In genomic region chr5:143959551-143959950, GRCm38 (mm10) we compare ENCODE assay signal across 20 mouse cellular contexts. TPM values are rescaled to one million over a fixed set of nuclear protein-coding genes. Genes with fewer than 3 reads are reported as not detected.
DNase-seq lines count a peak whose midpoint lies in the region.
"Had no signal": no experiment of that assay in that cellular context is flagged by ENCODE, and none has a peak within 500 bp of the region (broad histone marks: within the 10 kb centered on the region; RNA-seq: fewer than 3 reads in every experiment).

No protein-coding gene starts in this region.

- no peaks in the 10 kb centered on the region for H3K27me3 ChIP-seq in heart, embryonic 10.5 days (ENCODE audit: insufficient read depth, poor library complexity, severe bottlenecking)
- H3K27me3 ChIP-seq: CH12.LX, Patski had no signal

- WGBS in heart, embryonic 10.5 days = 90% methylated on average over 11 of the region's 11 CpGs

- H3K27ac ChIP-seq in heart, embryonic 10.5 days = no peak overlapping the region

- peak; percentile 76 for DNase-seq in heart, adult 11 months
- DNase-seq in heart, adult 18-20 months = no peak
- DNase-seq in heart, embryonic 10.5 days (ENCODE audit: low spot score) = peak; percentile 64
- DNase-seq in heart, postnatal 4 days = no peak
- DNase-seq: adrenal gland, adult 2 months; adrenal gland, adult 8-10 months; adrenal gland, postnatal 10 days; adrenal gland, postnatal 14 days; adrenal gland, postnatal 25 days; adrenal gland, postnatal 36 days; B cell, adult 2 months; cerebellum, adult 11 months; cerebellum, adult 11-12 months; cerebellum, adult 18-20 months had no signal

- H3K36me3 ChIP-seq in heart, embryonic 10.5 days = peaks cover 11% of the 10 kb centered on the region; the same call in 1 of the 2 replicates
- H3K36me3 ChIP-seq: G1E had no signal

- no peaks in the 10 kb centered on the region for H3K4me1 ChIP-seq in heart, embryonic 10.5 days

- H3K9me3 ChIP-seq in heart, embryonic 10.5 days = no peaks in the 10 kb centered on the region

- H3K4me3 ChIP-seq in heart, embryonic 10.5 days = no peak overlapping the region

RNA-seq across cellular contexts. Expression of gene Rsph10b, which starts 26.7 kb away (rescaled TPM):
- under 1 TPM; 0.22 to 0.90 TPM for total RNA-seq in heart, adult 18-20 months (2021)
- 0.46 and 1.1 TPM in 2 replicates for polyA plus RNA-seq in heart, embryonic 10.5 days (2016; fragmentation: Nextera tagmentation; extraction: Ambion mirVana)
- total RNA-seq in heart, postnatal 4 days (2021) = under 1 TPM; 0.33 to 0.38 TPM
- polyA plus RNA-seq: activated CD4-positive, CD25-positive, alpha-beta regulatory T cell, adult 4 months; C2C12; G1E had no signal

RNA-seq across cellular contexts. Expression of gene Gm42421, which starts 31.6 kb away (rescaled TPM):
- total RNA-seq in heart, adult 18-20 months (2021) = not detected
- polyA plus RNA-seq in heart, embryonic 10.5 days (2016; fragmentation: Nextera tagmentation; extraction: Ambion mirVana) = 0.67 and 1.3 TPM in 2 replicates
- 1 to 10 TPM in 1 of 2 experiments, under 1 TPM in 1; 0.74 to 1.0 TPM for total RNA-seq in heart, postnatal 4 days (2021)
- total RNA-seq: adrenal gland, adult 18-20 months; adrenal gland, postnatal 10 days; adrenal gland, postnatal 14 days had no signal
- polyA plus RNA-seq: adrenal gland, adult 2 months; G1E had no signal

RNA-seq across cellular contexts. Expression of gene Pms2, which starts 49.8 kb away (rescaled TPM):
- 1 to 10 TPM; 2.9 to 3.6 TPM for total RNA-seq in heart, adult 18-20 months (2021)
- 28.3 and 33.9 TPM in 2 replicates for polyA plus RNA-seq in heart, embryonic 10.5 days (2016; fragmentation: Nextera tagmentation; extraction: Ambion mirVana)
- 10 to 100 TPM; 12.1 to 12.7 TPM for total RNA-seq in heart, postnatal 4 days (2021)

RNA-seq across cellular contexts. Expression of gene Aimp2, which starts 49.9 kb away (rescaled TPM):
- 10 to 100 TPM; 32.2 to 33.4 TPM for total RNA-seq in heart, adult 18-20 months (2021)
- 117 and 127 TPM in 2 replicates for polyA plus RNA-seq in heart, embryonic 10.5 days (2016; fragmentation: Nextera tagmentation; extraction: Ambion mirVana)
- total RNA-seq in heart, postnatal 4 days (2021) = 10 to 100 TPM; 43.6 to 45.8 TPM

RNA-seq across cellular contexts. Expression of gene Ccz1, which starts 55.1 kb away (rescaled TPM):
- 10 to 100 TPM; 25.1 to 28.1 TPM for total RNA-seq in heart, adult 18-20 months (2021)
- 62.0 and 84.6 TPM in 2 replicates for polyA plus RNA-seq in heart, embryonic 10.5 days (2016; fragmentation: Nextera tagmentation; extraction: Ambion mirVana)
- 10 to 100 TPM; 43.1 to 43.8 TPM for total RNA-seq in heart, postnatal 4 days (2021)

Comparison
In these comparisons a context has a peak if more than half of its experiments do, and no peak if none do; other contexts are left out.
1. DNase-seq: peak in heart, adult 11 months (single experiment) and heart, embryonic 10.5 days (single experiment); none in heart, adult 18-20 months (0 of 2) and heart, postnatal 4 days (single experiment).